Mouse (Mus musculus) CH12.LX (cell line): ENCODE measurements at regions not wholly inside any gene's neighbourhood (a gene's known extent, or its start where the extent isn't known, plus 50 kb on each side); places are given as distances from the start of the nearest gene placed in this dataset.

ENCODE experiments used
- DNase-seq: peaks from one replicate; pipeline ENCODE4 v3.0.0-alpha.2; 2013; ENCODE audit errors: extremely low read depth
- H3K27ac ChIP-seq: 2 replicates; pipeline ENCODE4 v1.5.1; 2012; ENCODE audit warnings: low read depth, mild to moderate bottlenecking, control low read depth, moderate library complexity; ENCODE audit not compliant: insufficient read depth
- H3K27me3 ChIP-seq: replicated peaks from 2 replicates; pipeline ENCODE3; 2012; ENCODE audit warnings: inconsistent platforms
- H3K36me3 ChIP-seq, 2 experiments: replicated peaks in 1 of 2; 2 replicates each; pipeline versions ENCODE3 to v1.6.1; 2012; ENCODE audit warnings: inconsistent platforms in 1 of 2, low read length in 1 of 2, mild to moderate bottlenecking in 1 of 2, mixed read lengths in 1 of 2, moderate library complexity in 1 of 2; ENCODE audit not compliant: control insufficient read depth in 1 of 2, insufficient read depth in 1 of 2
- H3K4me1 ChIP-seq, 2 experiments: 2 replicates each; pipeline ENCODE4 v1.6.1; 2012; ENCODE audit warnings: inconsistent platforms in 1 of 2, moderate library complexity in 1 of 2; ENCODE audit not compliant: insufficient read depth in 2 of 2, control insufficient read depth in 1 of 2
- H3K4me2 ChIP-seq: 2 replicates; pipeline ENCODE4 v1.6.1; 2012; ENCODE audit warnings: low read depth, mild to moderate bottlenecking, control low read depth; ENCODE audit not compliant: poor library complexity, insufficient read depth, severe bottlenecking
- H3K4me3 ChIP-seq, 3 experiments: fragments of 150-350 bp in 1 of 3; sonication (generic) in 1 of 3; replicated peaks in 1 of 3; 2 replicates each; pipeline versions ENCODE3 to v1.5.1; 2011 to 2012; ENCODE audit warnings: low read depth in 2 of 3, low read length in 2 of 3, mild to moderate bottlenecking in 2 of 3, moderate library complexity in 2 of 3, control low read depth in 1 of 3, improper control_type of control experiment in 1 of 3, inconsistent platforms in 1 of 3, mixed read lengths in 1 of 3; ENCODE audit not compliant: poor library complexity in 1 of 3
- H3K79me2 ChIP-seq: replicated peaks from 2 replicates; pipeline ENCODE4 v1.6.1; 2012; ENCODE audit warnings: mild to moderate bottlenecking, moderate library complexity; ENCODE audit not compliant: control insufficient read depth, poor library complexity, insufficient read depth, severe bottlenecking; ENCODE audit errors: extremely low read depth
- H3K9ac ChIP-seq: 2 replicates; pipeline ENCODE4 v1.6.1; 2012; ENCODE audit warnings: low read depth, mild to moderate bottlenecking, control low read depth, moderate library complexity; ENCODE audit not compliant: insufficient read depth
- H3K9me3 ChIP-seq: replicated peaks from 2 replicates; pipeline ENCODE3; 2012; ENCODE audit warnings: low read length, inconsistent platforms, mixed read lengths
- BHLHE40 ChIP-seq: IDR thresholded peaks from 2 replicates; pipeline ENCODE4 v1.6.1; 2011; ENCODE audit warnings: mild to moderate bottlenecking, low read depth, low read length, improper control_type of control experiment
- E2F4 ChIP-seq: IDR thresholded peaks from 2 replicates; pipeline ENCODE4 v1.6.1; 2011; ENCODE audit warnings: low read depth, low read length, improper control_type of control experiment; ENCODE audit not compliant: insufficient replicate concordance
- ELF1 ChIP-seq: IDR thresholded peaks from 2 replicates; pipeline ENCODE4 v1.6.1; 2014; ENCODE audit warnings: low read depth, mild to moderate bottlenecking, inconsistent platforms, low read length, improper control_type of control experiment
- ETS1 ChIP-seq: conservative IDR thresholded peaks from 2 replicates; pipeline ENCODE4 v1.6.1; 2012; ENCODE audit warnings: low read depth, mild to moderate bottlenecking, inconsistent platforms, low read length, improper control_type of control experiment, moderate library complexity
- HCFC1 ChIP-seq: IDR thresholded peaks from 2 replicates; pipeline ENCODE4 v1.6.1; 2012; ENCODE audit warnings: low read depth, mild to moderate bottlenecking, inconsistent platforms, low read length, improper control_type of control experiment
- IRF4 ChIP-seq: IDR thresholded peaks from 2 replicates; pipeline ENCODE4 v1.6.1; 2014; ENCODE audit warnings: low read depth, mild to moderate bottlenecking, inconsistent platforms, low read length, improper control_type of control experiment
- MAX ChIP-seq: IDR thresholded peaks from 2 replicates; pipeline ENCODE4 v1.6.1; 2011; ENCODE audit warnings: low read length, improper control_type of control experiment
- MAZ ChIP-seq: IDR thresholded peaks from 2 replicates; pipeline ENCODE4 v1.6.1; 2012; ENCODE audit warnings: low read depth, mild to moderate bottlenecking, inconsistent platforms, low read length, improper control_type of control experiment, moderate library complexity
- MEF2A ChIP-seq: IDR thresholded peaks from 2 replicates; pipeline ENCODE4 v1.6.1; 2014; ENCODE audit warnings: low read depth, mild to moderate bottlenecking, inconsistent platforms, low read length, improper control_type of control experiment, borderline replicate concordance
- POLR2AphosphoS2 ChIP-seq: IDR thresholded peaks from 2 replicates; pipeline ENCODE4 v1.6.1; 2011; ENCODE audit warnings: low read depth, low read length, improper control_type of control experiment
- SMC3 ChIP-seq: IDR thresholded peaks from 2 replicates; pipeline ENCODE4 v1.6.1; 2011; ENCODE audit warnings: low read depth, low read length, improper control_type of control experiment
- TBP ChIP-seq: conservative IDR thresholded peaks from 2 replicates; pipeline ENCODE4 v1.6.1; 2011; ENCODE audit warnings: low read depth, low read length, improper control_type of control experiment
- TCF12 ChIP-seq: IDR thresholded peaks from 2 replicates; pipeline ENCODE4 v1.6.1; 2014; ENCODE audit warnings: low read depth, mild to moderate bottlenecking, inconsistent platforms, low read length, improper control_type of control experiment
- UBTF ChIP-seq: IDR thresholded peaks from 2 replicates; pipeline ENCODE4 v1.6.1; 2012; ENCODE audit warnings: low read depth, mild to moderate bottlenecking, inconsistent platforms, low read length, improper control_type of control experiment, moderate library complexity
- USF2 ChIP-seq: conservative IDR thresholded peaks from 2 replicates; pipeline ENCODE4 v1.6.1; 2011; ENCODE audit warnings: low read depth, low read length, improper control_type of control experiment
- ZNF384 ChIP-seq: IDR thresholded peaks from 2 replicates; pipeline ENCODE4 v1.6.1; 2012; ENCODE audit warnings: low read depth, low read length, improper control_type of control experiment, inconsistent platforms
- dilution Hi-C: fragments of 300-500 bp; cut with MboI; formaldehyde crosslinking; loops from 2 replicates; pipeline ENCODE4 v1.14.3; 2020; ENCODE audit warnings: low sequenced_read_pairs; ENCODE audit not compliant: extremely low pct_unique_long_range_greater_than_20kb, extremely low pct_ligation_motif_present
- in situ Hi-C: fragments of 300-500 bp; cut with MboI; formaldehyde crosslinking; loops from 3 replicates; pipeline ENCODE4 v1.14.3; 2019; ENCODE audit warnings: low sequenced_read_pairs, low pct_ligation_motif_present, low pct_unique_long_range_greater_than_20kb, mixed read lengths

DNA sequence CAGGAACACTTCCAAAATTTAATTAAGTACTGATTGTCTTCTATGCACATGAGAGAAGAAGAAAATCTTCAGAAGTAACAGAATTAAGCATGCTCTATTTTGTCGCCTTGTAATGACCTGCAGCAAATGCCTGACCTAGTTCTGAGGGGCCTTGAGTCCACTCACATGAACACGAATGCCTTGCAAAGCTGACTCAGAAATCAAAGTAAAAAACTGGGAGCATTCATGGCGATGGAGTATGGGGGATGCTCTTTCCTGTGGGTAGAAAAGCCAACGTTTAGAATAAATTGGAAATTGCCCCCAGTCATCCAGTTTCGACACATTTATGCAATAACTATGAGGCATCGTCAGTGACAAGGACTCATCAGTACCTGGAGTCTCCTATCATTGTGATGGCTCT is 779.1 kb downstream of the Bcl11a start:
- no peak for DNase-seq
- in situ Hi-C loops (no loop called here), dilution Hi-C loops (no loop called here)
- no peak overlapping the region for H3K4me2 ChIP-seq
- no peaks in the 10 kb centered on the region for H3K9me3 ChIP-seq
- no peak for TF ChIP-seq MAZ
- no peak for TF ChIP-seq POLR2AphosphoS2
- TF ChIP-seq MAX = no peak
- TF ChIP-seq TCF12 = no peak
- no peak for TF ChIP-seq MEF2A
- TF ChIP-seq ELF1 = no peak
- no peak for TF ChIP-seq BHLHE40
- no peak for TF ChIP-seq USF2
- TF ChIP-seq UBTF = no peak
- no peak for TF ChIP-seq E2F4
- TF ChIP-seq IRF4 = no peak
- TF ChIP-seq ETS1 = no peak
- no peak for TF ChIP-seq TBP
- H3K27me3 ChIP-seq = no peaks in the 10 kb centered on the region
- no peaks in the 10 kb centered on the region for H3K79me2 ChIP-seq
- no peak overlapping the region for H3K4me3 ChIP-seq
- no peaks in the 10 kb centered on the region for H3K4me1 ChIP-seq
- H3K9ac ChIP-seq = no peak overlapping the region
- no peaks in the 10 kb centered on the region for H3K36me3 ChIP-seq
- H3K27ac ChIP-seq = no peak overlapping the region

DNA sequence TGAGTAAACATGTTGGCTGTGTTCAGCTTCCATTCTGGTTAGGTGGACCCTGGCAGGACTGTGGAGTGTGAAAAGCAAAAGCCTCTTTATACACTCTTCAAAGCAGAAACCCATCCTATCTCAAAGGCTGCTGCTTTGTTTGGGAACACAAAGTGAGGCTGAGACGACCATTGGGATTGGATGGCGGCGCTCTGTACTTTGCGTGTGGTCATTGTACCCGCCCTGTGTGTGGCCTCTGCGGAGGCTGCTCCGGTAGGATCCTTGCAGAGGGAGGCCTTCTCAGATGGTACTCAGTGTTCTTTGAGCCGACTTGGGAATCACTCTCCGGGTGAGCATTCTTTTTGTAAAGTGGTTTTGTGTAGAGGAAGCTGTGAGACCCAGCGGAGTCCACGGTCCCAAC is 786.8 kb downstream of the Bcl11a start:
- TF ChIP-seq SMC3 (no peak), ETS1 (no peak), HCFC1 (no peak), ZNF384 (no peak)

More for the DNA sequence above, 786.8 kb downstream of the Bcl11a start:
- Histone ChIP-seq H3K4me1 (no peaks in the 10 kb centered on the region), H3K27me3 (no peaks in the 10 kb centered on the region), H3K4me2 (no peak overlapping the region), H3K79me2 (no peaks in the 10 kb centered on the region), H3K36me3 (no peaks in the 10 kb centered on the region), H3K9me3 (no peaks in the 10 kb centered on the region), H3K4me3 (no peak overlapping the region), H3K9ac (no peak overlapping the region), H3K27ac (no peak overlapping the region)
- in situ Hi-C loops (no loop called here), dilution Hi-C loops (no loop called here)
- no peak for DNase-seq
